In the genomic region with DNA sequence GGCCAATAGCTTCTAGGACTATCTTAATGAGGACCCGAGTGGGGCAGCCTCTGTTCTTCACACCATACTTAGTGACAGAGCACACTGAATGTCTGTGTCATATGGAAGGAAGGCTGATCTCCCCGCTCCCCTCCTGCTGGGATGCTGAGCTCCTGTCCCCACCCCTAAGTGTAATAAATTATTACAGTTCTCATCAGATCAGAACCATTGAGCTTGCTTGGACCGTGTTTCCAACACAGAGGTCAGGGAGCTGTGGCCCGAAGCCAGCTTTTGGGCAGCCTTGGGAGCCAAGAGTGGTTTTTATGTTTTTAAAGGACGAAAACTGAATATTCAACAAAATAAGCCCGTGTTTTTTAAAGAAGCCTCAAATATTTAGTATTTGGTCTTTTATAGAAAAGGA, we compare ENCODE assay signal across 18 mouse cellular contexts. TPM values are rescaled to one million over a fixed set of nuclear protein-coding genes. Genes with fewer than 3 reads are reported as not detected.
DNase-seq lines count a peak whose midpoint lies in the region; ATAC-seq lines count a peak whose summit lies in the region.
"Had no signal": no experiment of that assay in that cellular context is flagged by ENCODE, and none has a peak within 500 bp of the region (broad histone marks: within the 10 kb centered on the region; RNA-seq: fewer than 3 reads in every experiment).

No protein-coding gene starts in this region.

- 0 out of 2 replicates have a peak overlapping the region, but pooled peaks have one; percentile 25 for H3K27ac ChIP-seq in midbrain, embryonic 13.5 days
- no peak overlapping the region for H3K27ac ChIP-seq in midbrain, embryonic 10.5 days (replicated peaks)
- H3K27ac ChIP-seq: embryonic facial prominence, embryonic 13.5 days; forebrain, embryonic 12.5 days; heart, embryonic 13.5 days; hindbrain, embryonic 15.5 days had no signal

- H3K36me3 ChIP-seq in midbrain, embryonic 13.5 days = no peaks in the 10 kb centered on the region
- H3K36me3 ChIP-seq in midbrain, embryonic 10.5 days = no peaks in the 10 kb centered on the region
- H3K36me3 ChIP-seq: embryonic facial prominence, embryonic 13.5 days; forebrain, embryonic 12.5 days; heart, embryonic 13.5 days; hindbrain, embryonic 15.5 days had no signal

- no peak overlapping the region for H3K4me2 ChIP-seq in midbrain, embryonic 13.5 days (replicated peaks)
- H3K4me2 ChIP-seq: embryonic facial prominence, embryonic 13.5 days; forebrain, embryonic 12.5 days; heart, embryonic 13.5 days; hindbrain, embryonic 15.5 days had no signal

- peaks cover 32% of the 10 kb centered on the region for H3K4me1 ChIP-seq in midbrain, embryonic 13.5 days (replicated peaks)
- peaks cover 18% of the 10 kb centered on the region for H3K4me1 ChIP-seq in midbrain, embryonic 10.5 days
- H3K4me1 ChIP-seq: embryonic facial prominence, embryonic 13.5 days had no signal

- 0 out of 2 replicates have a peak, but pooled peaks have one; percentile 31 for ATAC-seq in midbrain, embryonic 13.5 days
- ATAC-seq: forebrain, postnatal 0 days had no signal

- no peaks in the 10 kb centered on the region for H3K27me3 ChIP-seq in midbrain, embryonic 13.5 days
- no peaks in the 10 kb centered on the region for H3K27me3 ChIP-seq in midbrain, embryonic 10.5 days (ENCODE audit: low read depth, poor library complexity, severe bottlenecking)
- H3K27me3 ChIP-seq: CH12.LX; embryonic facial prominence, embryonic 13.5 days; forebrain, embryonic 12.5 days; heart, embryonic 13.5 days; hindbrain, embryonic 15.5 days had no signal

- 81% methylated on average over 6 of the region's 6 CpGs for WGBS in midbrain, embryonic 13.5 days
- 92% methylated on average over 6 of the region's 6 CpGs for WGBS in midbrain, embryonic 10.5 days

- H3K9me3 ChIP-seq in midbrain, embryonic 13.5 days = no peaks in the 10 kb centered on the region
- no peaks in the 10 kb centered on the region for H3K9me3 ChIP-seq in midbrain, embryonic 10.5 days (replicated peaks)
- H3K9me3 ChIP-seq: embryonic facial prominence, embryonic 13.5 days; forebrain, embryonic 12.5 days; heart, embryonic 13.5 days; hindbrain, embryonic 15.5 days had no signal

- intact Hi-C loops in gastrocnemius, postnatal 14 days (cut with DNase I; ENCODE audit: low total_unique reads) = no loop called here

- no peak overlapping the region for H3K9ac ChIP-seq in midbrain, embryonic 13.5 days (replicated peaks)
- H3K9ac ChIP-seq: embryonic facial prominence, embryonic 13.5 days; forebrain, embryonic 12.5 days; forebrain, postnatal 0 days; heart, embryonic 13.5 days; hindbrain, embryonic 15.5 days had no signal

- no peak overlapping the region for H3K4me3 ChIP-seq in midbrain, embryonic 13.5 days (replicated peaks)
- H3K4me3 ChIP-seq in midbrain, embryonic 10.5 days = no peak overlapping the region
- H3K4me3 ChIP-seq: embryonic facial prominence, embryonic 13.5 days; forebrain, embryonic 12.5 days; heart, embryonic 13.5 days; hindbrain, embryonic 15.5 days had no signal

- peak; percentile 49 for DNase-seq in adrenal gland, postnatal 14 days
- DNase-seq in adrenal gland, adult 8-10 months = no peak
- no peak for DNase-seq in midbrain, embryonic 10.5 days (ENCODE audit: low spot score)
- DNase-seq in adrenal gland, postnatal 25 days = peak; percentile 48
- no peak for DNase-seq in cerebellum, adult 8-10 months
- no peak for DNase-seq in gastrocnemius, postnatal 14 days
- DNase-seq: cerebellum, adult 11 months; cerebellum, adult 9-10 months; forebrain, postnatal 0 days; gastrocnemius, postnatal 25 days; heart, postnatal 36 days; kidney, adult 11 months had no signal

RNA-seq across cellular contexts. Expression of gene Ppm1l, which starts 47.5 kb away (rescaled TPM):
- total RNA-seq in adrenal gland, postnatal 14 days (2021) = 12.6 and 13.5 TPM in 2 replicates
- 10 to 100 TPM; 15.4 to 22.2 (median 19.6) TPM for total RNA-seq in adrenal gland, adult 8-10 months (2022)
- polyA plus RNA-seq in midbrain, embryonic 13.5 days (2015; fragmentation: Nextera tagmentation; extraction: Ambion mirVana) = 20.9 and 23.8 TPM in 2 replicates
- polyA plus RNA-seq in midbrain, embryonic 10.5 days (2016; fragmentation: Nextera tagmentation; extraction: Ambion mirVana) = 14.8 and 15.6 TPM in 2 replicates
- 13.6 and 15.0 TPM in 2 replicates for total RNA-seq in adrenal gland, postnatal 25 days (2021)
- total RNA-seq in gastrocnemius, postnatal 14 days (2021) = 10 to 100 TPM; 33.8 to 34.5 TPM

Comparison
In these comparisons a context has a peak if more than half of its experiments do, and no peak if none do; other contexts are left out.
1. DNase-seq: peak in adrenal gland, postnatal 14 days (single experiment) and adrenal gland, postnatal 25 days (single experiment); none in adrenal gland, adult 8-10 months (single experiment), midbrain, embryonic 10.5 days (single experiment), cerebellum, adult 8-10 months (single experiment) and gastrocnemius, postnatal 14 days (single experiment).